Mouse (Mus musculus) CH12.LX (cell line): ENCODE results near the gene Gm37240. TPM values are rescaled to one million over a fixed set of nuclear protein-coding genes. Genes with fewer than 3 reads are reported as not detected.

Source experiments
- DNase-seq: peaks from one replicate; pipeline ENCODE4 v3.0.0-alpha.2; 2013; ENCODE audit errors: extremely low read depth
- H3K27ac ChIP-seq: 2 replicates; pipeline ENCODE4 v1.5.1; 2012; ENCODE audit warnings: low read depth, mild to moderate bottlenecking, control low read depth, moderate library complexity; ENCODE audit not compliant: insufficient read depth
- H3K27me3 ChIP-seq: replicated peaks from 2 replicates; pipeline ENCODE3; 2012; ENCODE audit warnings: inconsistent platforms
- H3K36me3 ChIP-seq, 2 experiments: replicated peaks in 1 of 2; 2 replicates each; pipeline versions ENCODE3 to v1.6.1; 2012; ENCODE audit warnings: inconsistent platforms in 1 of 2, low read length in 1 of 2, mild to moderate bottlenecking in 1 of 2, mixed read lengths in 1 of 2, moderate library complexity in 1 of 2; ENCODE audit not compliant: control insufficient read depth in 1 of 2, insufficient read depth in 1 of 2
- H3K4me1 ChIP-seq, 2 experiments: 2 replicates each; pipeline ENCODE4 v1.6.1; 2012; ENCODE audit warnings: inconsistent platforms in 1 of 2, moderate library complexity in 1 of 2; ENCODE audit not compliant: insufficient read depth in 2 of 2, control insufficient read depth in 1 of 2
- H3K4me2 ChIP-seq: 2 replicates; pipeline ENCODE4 v1.6.1; 2012; ENCODE audit warnings: low read depth, mild to moderate bottlenecking, control low read depth; ENCODE audit not compliant: poor library complexity, insufficient read depth, severe bottlenecking
- H3K4me3 ChIP-seq, 3 experiments: fragments of 150-350 bp in 1 of 3; sonication (generic) in 1 of 3; replicated peaks in 1 of 3; 2 replicates each; pipeline versions ENCODE3 to v1.5.1; 2011 to 2012; ENCODE audit warnings: low read depth in 2 of 3, low read length in 2 of 3, mild to moderate bottlenecking in 2 of 3, moderate library complexity in 2 of 3, control low read depth in 1 of 3, improper control_type of control experiment in 1 of 3, inconsistent platforms in 1 of 3, mixed read lengths in 1 of 3; ENCODE audit not compliant: poor library complexity in 1 of 3
- H3K79me2 ChIP-seq: replicated peaks from 2 replicates; pipeline ENCODE4 v1.6.1; 2012; ENCODE audit warnings: mild to moderate bottlenecking, moderate library complexity; ENCODE audit not compliant: control insufficient read depth, poor library complexity, insufficient read depth, severe bottlenecking; ENCODE audit errors: extremely low read depth
- H3K9ac ChIP-seq: 2 replicates; pipeline ENCODE4 v1.6.1; 2012; ENCODE audit warnings: low read depth, mild to moderate bottlenecking, control low read depth, moderate library complexity; ENCODE audit not compliant: insufficient read depth
- H3K9me3 ChIP-seq: replicated peaks from 2 replicates; pipeline ENCODE3; 2012; ENCODE audit warnings: low read length, inconsistent platforms, mixed read lengths
- BHLHE40 ChIP-seq: IDR thresholded peaks from 2 replicates; pipeline ENCODE4 v1.6.1; 2011; ENCODE audit warnings: mild to moderate bottlenecking, low read depth, low read length, improper control_type of control experiment
- CHD1 ChIP-seq: IDR thresholded peaks from 2 replicates; pipeline ENCODE4 v1.6.1; 2012; ENCODE audit warnings: low read depth, low read length, improper control_type of control experiment, inconsistent platforms
- E2F4 ChIP-seq: IDR thresholded peaks from 2 replicates; pipeline ENCODE4 v1.6.1; 2011; ENCODE audit warnings: low read depth, low read length, improper control_type of control experiment; ENCODE audit not compliant: insufficient replicate concordance
- HCFC1 ChIP-seq: IDR thresholded peaks from 2 replicates; pipeline ENCODE4 v1.6.1; 2012; ENCODE audit warnings: low read depth, mild to moderate bottlenecking, inconsistent platforms, low read length, improper control_type of control experiment
- IRF4 ChIP-seq: IDR thresholded peaks from 2 replicates; pipeline ENCODE4 v1.6.1; 2014; ENCODE audit warnings: low read depth, mild to moderate bottlenecking, inconsistent platforms, low read length, improper control_type of control experiment
- JUND ChIP-seq: conservative IDR thresholded peaks from 2 replicates; pipeline ENCODE4 v1.6.1; 2011; ENCODE audit warnings: low read depth, low read length, improper control_type of control experiment
- MAX ChIP-seq: IDR thresholded peaks from 2 replicates; pipeline ENCODE4 v1.6.1; 2011; ENCODE audit warnings: low read length, improper control_type of control experiment
- MAZ ChIP-seq: IDR thresholded peaks from 2 replicates; pipeline ENCODE4 v1.6.1; 2012; ENCODE audit warnings: low read depth, mild to moderate bottlenecking, inconsistent platforms, low read length, improper control_type of control experiment, moderate library complexity
- MEF2A ChIP-seq: IDR thresholded peaks from 2 replicates; pipeline ENCODE4 v1.6.1; 2014; ENCODE audit warnings: low read depth, mild to moderate bottlenecking, inconsistent platforms, low read length, improper control_type of control experiment, borderline replicate concordance
- NELFE ChIP-seq: IDR thresholded peaks from 2 replicates; pipeline ENCODE4 v1.6.1; 2011; ENCODE audit warnings: low read depth, low read length, improper control_type of control experiment
- POLR2AphosphoS2 ChIP-seq: IDR thresholded peaks from 2 replicates; pipeline ENCODE4 v1.6.1; 2011; ENCODE audit warnings: low read depth, low read length, improper control_type of control experiment
- SIN3A ChIP-seq: IDR thresholded peaks from 2 replicates; pipeline ENCODE4 v1.6.1; 2012; ENCODE audit warnings: low read length, improper control_type of control experiment, inconsistent platforms
- SMC3 ChIP-seq: IDR thresholded peaks from 2 replicates; pipeline ENCODE4 v1.6.1; 2011; ENCODE audit warnings: low read depth, low read length, improper control_type of control experiment
- TCF12 ChIP-seq: IDR thresholded peaks from 2 replicates; pipeline ENCODE4 v1.6.1; 2014; ENCODE audit warnings: low read depth, mild to moderate bottlenecking, inconsistent platforms, low read length, improper control_type of control experiment
- USF1 ChIP-seq: IDR thresholded peaks from 2 replicates; pipeline ENCODE4 v1.6.1; 2014; ENCODE audit warnings: low read depth, mild to moderate bottlenecking, inconsistent platforms, low read length, improper control_type of control experiment
- ZKSCAN1 ChIP-seq: IDR thresholded peaks from 2 replicates; pipeline ENCODE4 v1.6.1; 2012; ENCODE audit warnings: low read depth, inconsistent platforms, low read length, improper control_type of control experiment, borderline replicate concordance
- ZMIZ1 ChIP-seq: IDR thresholded peaks from 2 replicates; pipeline ENCODE4 v1.6.1; 2012; ENCODE audit warnings: low read depth, mild to moderate bottlenecking, inconsistent platforms, low read length, improper control_type of control experiment
- ZNF384 ChIP-seq: IDR thresholded peaks from 2 replicates; pipeline ENCODE4 v1.6.1; 2012; ENCODE audit warnings: low read depth, low read length, improper control_type of control experiment, inconsistent platforms
- dilution Hi-C: fragments of 300-500 bp; cut with MboI; formaldehyde crosslinking; loops from 2 replicates; pipeline ENCODE4 v1.14.3; 2020; ENCODE audit warnings: low sequenced_read_pairs; ENCODE audit not compliant: extremely low pct_unique_long_range_greater_than_20kb, extremely low pct_ligation_motif_present
- in situ Hi-C: fragments of 300-500 bp; cut with MboI; formaldehyde crosslinking; loops from 3 replicates; pipeline ENCODE4 v1.14.3; 2019; ENCODE audit warnings: low sequenced_read_pairs, low pct_ligation_motif_present, low pct_unique_long_range_greater_than_20kb, mixed read lengths
- polyA plus RNA-seq: library from polyadenylated mRNA; unstranded; fragments of >175 nt; gene quantifications from 2 replicates; pipeline ENCODE4 v1.2.1, GENCODE M21; 2012; ENCODE audit warnings: low read depth; ENCODE audit not compliant: insufficient read length
- total RNA-seq, 2 experiments: library from RNA; depleted of rRNA; stranded (reverse); fragments of 300-350 nt in 1 of 2; fragments of >200 nt in 1 of 2; gene quantifications; 2 replicates each; pipeline ENCODE4 v1.2.3; 2012 to 2014

The Gm37240 gene
- total and polyA plus RNA-seq, 3 experiments: 0.08 to 0.19 (median 0.14) TPM

GRCm38 (mm10) chr3:84497718-84498117 lies 1389.6 kb downstream of the Gm37240 start:
- DNase-seq: no peak
- TF ChIP-seq E2F4 (no peak), ZNF384 (no peak), MAZ (no peak), JUND (no peak), IRF4 (no peak), POLR2AphosphoS2 (no peak), BHLHE40 (no peak), MAX (no peak), ZMIZ1 (no peak), SMC3 (no peak), CHD1 (no peak), SIN3A (no peak), TCF12 (no peak), ZKSCAN1 (no peak), NELFE (no peak), HCFC1 (no peak), USF1 (no peak)
- in situ Hi-C loops: no loop called here
- dilution Hi-C loops: no loop called here
- no peak overlapping the region for H3K4me3 ChIP-seq
- H3K9me3 ChIP-seq: no peaks in the 10 kb centered on the region
- no peaks in the 10 kb centered on the region for H3K79me2 ChIP-seq
- H3K4me2 ChIP-seq: no peak overlapping the region
- H3K36me3 ChIP-seq: peaks cover 7 to 48% of the 10 kb centered on the region in 2 experiments
- no peaks in the 10 kb centered on the region for H3K4me1 ChIP-seq
- no peak overlapping the region for H3K9ac ChIP-seq
- H3K27me3 ChIP-seq: no peaks in the 10 kb centered on the region
- no peak overlapping the region; the same call in 1 of the 2 replicates for H3K27ac ChIP-seq

- no peaks in the 10 kb centered on the region for H3K9me3 ChIP-seq
- TF ChIP-seq CHD1 (no peak), SMC3 (no peak), MEF2A (no peak), ZKSCAN1 (no peak)
- no peak overlapping the region for H3K27ac ChIP-seq
- H3K27me3 ChIP-seq: no peaks in the 10 kb centered on the region
- in situ Hi-C loops (no loop called here), dilution Hi-C loops (no loop called here)
- no peaks in the 10 kb centered on the region for H3K4me1 ChIP-seq
- H3K36me3 ChIP-seq: peaks cover 2 to 41% of the 10 kb centered on the region in 2 experiments
- H3K4me3 ChIP-seq: no peak overlapping the region
- DNase-seq: no peak
- H3K79me2 ChIP-seq: no peaks in the 10 kb centered on the region
- no peak overlapping the region for H3K4me2 ChIP-seq
- H3K9ac ChIP-seq: no peak overlapping the region
These were observed 1394.7 kb downstream of the Gm37240 start for GRCm38 (mm10) chr3:84492657-84493056.
